Comparison of ENCODE assay signal across 29 mouse cellular contexts in the genomic region with DNA sequence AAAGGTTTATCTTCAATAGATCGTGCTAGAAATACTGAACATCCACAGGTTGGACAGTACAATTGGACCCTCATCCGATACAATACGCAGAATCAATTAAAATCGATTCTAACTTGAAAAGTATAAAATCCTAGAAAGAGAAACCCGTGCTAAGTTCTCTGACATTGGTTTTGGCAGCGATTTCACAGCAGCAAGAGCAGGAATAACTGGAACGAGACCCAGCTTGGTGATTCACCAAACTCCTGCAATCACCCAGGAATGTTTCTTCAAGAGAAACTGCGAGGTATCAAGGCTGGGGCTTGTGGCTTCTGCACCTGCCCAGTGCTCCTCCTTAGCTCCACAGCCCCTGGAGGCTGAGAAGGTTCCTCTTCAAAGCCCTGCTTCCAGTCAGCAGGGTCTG. TPM values are rescaled to one million over a fixed set of nuclear protein-coding genes. Genes with fewer than 3 reads are reported as not detected.
DNase-seq lines count a peak whose midpoint lies in the region; ATAC-seq lines count a peak whose summit lies in the region.
"Had no signal": no experiment of that assay in that cellular context is flagged by ENCODE, and none has a peak within 500 bp of the region (broad histone marks: within the 10 kb centered on the region; RNA-seq: fewer than 3 reads in every experiment).

No protein-coding gene starts in this region.

- DNase-seq in adrenal gland, adult 2 months = peak; percentile 28
- DNase-seq in adrenal gland, adult 18-20 months (ENCODE audit: low spot score in 2 of 2) = no peak
- DNase-seq in frontal cortex, postnatal 14 days (ENCODE audit: low spot score in 2 of 2) = no peak
- DNase-seq in 3T3-L1 (ENCODE audit: low read depth, low spot score) = peak; percentile 43
- DNase-seq in brain, adult 2 months (ENCODE audit: low read depth, low spot score) = peak; percentile 62
- DNase-seq in c-Kit-positive CD71-positive TER-119-positive erythroid progenitor cells, embryonic 14.5 days (ENCODE audit: low spot score) = no peak
- no peak for DNase-seq in gastrocnemius, adult 18-20 months (ENCODE audit: low spot score)
- DNase-seq: B cell, adult 2 months; cerebellum, adult 11 months; cerebellum, adult 2 months; cerebellum, adult 9-11 months; cerebellum, postnatal 25 days; embryo, embryonic 11 days; gastrocnemius, postnatal 10 days; gastrocnemius, postnatal 36 days; heart, adult 2 months; heart, postnatal 14 days; heart, postnatal 4 days; kidney, adult 18-20 months had no signal

- peak; percentile 44 for ATAC-seq in frontal cortex, adult (ENCODE audit: low TSS enrichment)
- ATAC-seq: activated CD4-positive, CD25-positive, alpha-beta regulatory T cell, adult 4 months; forebrain, embryonic 13.5 days; forebrain, embryonic 16.5 days; hindbrain, postnatal 0 days; inflammation-experienced regulatory T-cells, adult 6 months; intestine, embryonic 16.5 days had no signal

RNA-seq across cellular contexts. Expression of gene Adcy1, which starts 42.0 kb away (rescaled TPM):
- 1 to 10 TPM; 2.5 to 3.1 TPM for total RNA-seq in adrenal gland, adult 2 months (2021)
- 1.0 and 1.1 TPM in 2 replicates for polyA plus RNA-seq in adrenal gland, adult 2 months (2012; rRNA removed)
- total RNA-seq in adrenal gland, adult 18-20 months (2021) = 1 to 10 TPM; 3.9 to 4.4 TPM
- under 1 TPM; 0.48 to 0.59 TPM for total RNA-seq in gastrocnemius, adult 18-20 months (2021)
- total RNA-seq: common myeloid progenitor, adult 5-6 weeks; granulocyte monocyte progenitor cell, adult 5-6 weeks had no signal
- polyA plus RNA-seq: G1E had no signal

Comparison
In these comparisons a context has a peak if more than half of its experiments do, and no peak if none do; other contexts are left out.
1. DNase-seq: peak in adrenal gland, adult 2 months (single experiment), 3T3-L1 (single experiment) and brain, adult 2 months (single experiment); none in adrenal gland, adult 18-20 months (0 of 2), frontal cortex, postnatal 14 days (0 of 2), c-Kit-positive CD71-positive TER-119-positive erythroid progenitor cells, embryonic 14.5 days (single experiment) and gastrocnemius, adult 18-20 months (single experiment).